Mouse (Mus musculus) kidney, postnatal 25 days (tissue): ENCODE measurements at regions not wholly inside any gene's neighbourhood (a gene's known extent, or its start where the extent isn't known, plus 50 kb on each side); places are given as distances from the start of the nearest gene placed in this dataset.

ENCODE experiments used
- DNase-seq, 2 experiments: peaks; one replicate each; pipeline ENCODE4 v3.0.0; 2021; ENCODE audit warnings: mixed read lengths in 2 of 2

- DNase-seq = no peak
Observed at GRCm38 (mm10) chr6:71012436-71012822, 56.1 kb downstream of the Foxi3 start.

- peak; percentile 45 to 57 for DNase-seq
Observed at GRCm38 (mm10) chr6:71012823-71013461, 56.6 kb downstream of the Foxi3 start.

- DNase-seq = no peak
Observed at GRCm38 (mm10) chr6:71016388-71016787, 60.1 kb downstream of the Foxi3 start.

- no peak for DNase-seq
Observed at GRCm38 (mm10) chr6:71021353-71021752, 65.0 kb downstream of the Foxi3 start.

GRCm38 (mm10) chr6:71025472-71025871 lies 69.1 kb downstream of the Foxi3 start:
- no peak for DNase-seq

GRCm38 (mm10) chr6:71029663-71030062 lies 73.3 kb downstream of the Foxi3 start:
- DNase-seq = no peak

- DNase-seq = peak; percentile 38 to 60
Observed at GRCm38 (mm10) chr6:71030541-71030940, 74.2 kb downstream of the Foxi3 start.

GRCm38 (mm10) chr6:71044241-71044640 lies 87.9 kb downstream of the Foxi3 start:
- no peak for DNase-seq

- DNase-seq = no peak
Observed at GRCm38 (mm10) chr6:71045261-71045660, 88.9 kb downstream of the Foxi3 start.

GRCm38 (mm10) chr6:71048199-71049094 lies 92.1 kb downstream of the Foxi3 start:
- no peak for DNase-seq

- DNase-seq = no peak
Observed at GRCm38 (mm10) chr6:71050248-71050647, 93.9 kb downstream of the Foxi3 start.

- no peak for DNase-seq
Observed at GRCm38 (mm10) chr6:71050754-71051213, 93.5 kb downstream of the Thnsl2 start.

GRCm38 (mm10) chr6:71057209-71057858 lies 86.9 kb downstream of the Thnsl2 start:
- no peak for DNase-seq

- DNase-seq = no peak
Observed at GRCm38 (mm10) chr6:71060116-71060515, 84.1 kb downstream of the Thnsl2 start.

GRCm38 (mm10) chr6:71062980-71063379 lies 81.3 kb downstream of the Thnsl2 start:
- no peak for DNase-seq

GRCm38 (mm10) chr6:71065428-71065827 lies 78.8 kb downstream of the Thnsl2 start:
- no peak for DNase-seq

GRCm38 (mm10) chr6:71069229-71069628 lies 75.0 kb downstream of the Thnsl2 start:
- no peak for DNase-seq

GRCm38 (mm10) chr6:71074789-71075191 lies 69.4 kb downstream of the Thnsl2 start:
- DNase-seq = no peak
